Mouse (Mus musculus): ENCODE measurements at regions not wholly inside any gene's neighbourhood (a gene's known extent, or its start where the extent isn't known, plus 50 kb on each side); places are given as distances from the start of the nearest gene placed in this dataset.

GRCm38 (mm10) chr5:64022633-64023323 is 54.1 kb upstream of the Rell1 start:
- peak; percentile 83 to 85 for DNase-seq

GRCm38 (mm10) chr5:64023324-64023650 is 54.6 kb upstream of the Rell1 start:
- no peak for DNase-seq

DNA sequence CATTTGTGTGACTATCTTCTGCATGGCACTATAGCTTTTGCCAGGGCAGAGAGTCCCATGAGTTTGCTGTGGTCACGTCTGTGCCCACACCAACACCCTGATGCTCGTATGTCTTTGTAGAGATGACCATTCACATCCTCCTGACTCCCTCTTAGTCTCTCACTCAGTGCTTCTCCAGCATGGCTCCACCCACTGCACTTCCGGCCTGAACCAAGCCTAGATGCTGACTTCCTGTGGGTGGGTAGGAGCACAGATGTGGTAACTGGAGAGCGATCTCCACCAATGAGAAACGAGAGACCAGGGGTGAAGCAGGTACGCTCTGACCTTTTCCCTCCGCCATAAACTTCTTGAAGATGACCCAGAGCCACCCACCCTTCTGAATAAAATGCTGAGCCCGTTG is 55.7 kb upstream of the Rell1 start:
- DNase-seq: no peak

DNA sequence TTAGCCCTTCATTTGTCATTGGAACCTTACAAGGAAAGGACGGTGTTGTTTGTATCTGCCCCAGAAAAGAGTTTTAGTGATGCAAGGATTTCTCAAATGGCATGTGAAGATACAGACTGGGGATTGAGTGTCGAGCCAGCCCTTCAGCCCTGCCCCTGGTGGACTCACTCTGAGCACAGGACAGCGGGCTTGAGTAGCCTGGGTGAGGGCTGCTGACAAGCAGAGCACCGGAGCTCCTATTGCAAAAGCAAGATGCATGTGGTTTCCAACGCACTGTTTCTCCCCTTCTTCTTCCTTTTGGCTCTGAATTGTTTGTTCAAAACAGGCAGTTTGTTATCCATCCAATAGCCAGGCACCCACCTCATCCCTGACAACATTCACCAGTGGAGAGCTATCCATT is 59.0 kb upstream of the Rell1 start:
- no peak for DNase-seq

GRCm38 (mm10) chr5:64029622-64030145 is 61.0 kb upstream of the Rell1 start:
- DNase-seq: no peak

GRCm38 (mm10) chr5:64030281-64030960 is 61.7 kb upstream of the Rell1 start:
- DNase-seq: peak; percentile 26 to 34

DNA sequence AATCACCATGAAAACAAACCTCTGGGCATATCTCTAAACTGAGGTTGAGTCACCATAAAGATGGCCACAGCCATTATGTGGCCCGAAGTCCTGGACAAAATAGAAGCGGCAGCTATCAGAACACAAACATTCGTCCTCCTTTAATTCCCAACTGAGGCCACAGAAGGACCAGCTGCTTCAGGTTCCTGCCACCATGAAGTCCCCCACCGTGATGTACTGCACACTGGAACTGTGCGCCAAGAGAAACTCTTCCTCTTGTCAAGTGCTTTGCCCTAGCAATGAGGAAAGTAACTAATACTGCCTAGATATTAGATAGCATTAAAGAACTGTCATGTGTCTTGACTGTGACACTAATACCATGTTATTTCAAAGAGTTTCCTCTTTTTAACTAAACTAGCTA is 54.4 kb upstream of the Pgm2 start:
- DNase-seq: peak; percentile 28 to 38

- no peak for DNase-seq
Observed at GRCm38 (mm10) chr5:64040676-64041075, 52.1 kb upstream of the Pgm2 start.

Measured in cerebellum, postnatal 25 days (tissue).